Mouse (Mus musculus): ENCODE data around the gene Pde4c. TPM values are rescaled to one million over a fixed set of nuclear protein-coding genes. Genes with fewer than 3 reads are reported as not detected.
A peak's percentile ranks its signal among the peaks of the same experiment; 100 is the strongest.

Gene Pde4c
- polyA plus RNA-seq, 2 experiments, result 0.38 TPM; not detected in 1

DNA sequence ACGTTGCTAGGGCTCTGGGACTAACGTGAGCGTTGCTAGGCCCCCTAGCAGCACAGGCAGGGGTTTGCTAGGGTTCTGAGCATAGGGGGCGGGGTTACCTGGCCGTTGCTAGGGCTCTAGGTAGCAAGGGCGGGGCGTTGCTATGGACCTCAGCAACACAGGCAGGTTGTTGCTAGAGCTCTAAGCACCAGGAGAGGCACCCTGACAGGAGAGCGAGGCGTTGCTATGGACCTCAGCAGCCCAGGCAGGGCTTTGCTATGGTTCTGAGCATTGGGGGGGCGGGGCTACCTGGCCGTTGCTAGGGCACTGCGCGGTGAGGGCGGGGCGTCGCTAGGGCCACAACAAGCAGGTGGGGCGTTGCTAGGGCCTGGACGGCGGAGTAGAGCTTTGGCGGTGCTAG lies 69.2 kb downstream of the Pde4c start:
- DNase-seq (ENCODE audit: low spot score) (no peak), ATAC-seq (ENCODE audit: low FRiP score, low read depth) (peak; percentile 9)
- Histone ChIP-seq H3K4me2 (replicated peaks; ENCODE audit: low read depth, low read length, severe bottlenecking) (peak overlapping the region; percentile 85), H3K9me3 (ENCODE audit: control insufficient read depth, low read length) (no peaks in the 10 kb centered on the region), H3K4me3 (replicated peaks; ENCODE audit: low read length) (peak overlapping the region; percentile 74), H3K27ac (replicated peaks; ENCODE audit: low read depth, low read length) (peak overlapping the region; percentile 85), H3K27me3 (ENCODE audit: control insufficient read depth, insufficient read depth, low read length) (no peaks in the 10 kb centered on the region; the same call in 1 of the 2 replicates), H3K9ac (ENCODE audit: low read depth, low read length, severe bottlenecking) (peak overlapping the region; percentile 82), H3K36me3 (ENCODE audit: control insufficient read depth, insufficient read depth, low read length) (peaks cover 18% of the 10 kb centered on the region), H3K4me1 (ENCODE audit: control insufficient read depth, insufficient read depth, low read length) (peaks cover 23% of the 10 kb centered on the region)
- WGBS, result 0% methylated on average over 18 of the region's 20 CpGs
- no peak for TF ChIP-seq POLR2A (IDR thresholded peaks at IDR 0.05; ENCODE audit: borderline replicate concordance, extremely low read depth, insufficient read depth, insufficient read length)

- H3K9ac ChIP-seq (ENCODE audit: low read depth, low read length, severe bottlenecking), result no peak overlapping the region
- peaks cover 14% of the 10 kb centered on the region for H3K27me3 ChIP-seq (ENCODE audit: control insufficient read depth, insufficient read depth, low read length)
- no peak overlapping the region for H3K27ac ChIP-seq (replicated peaks; ENCODE audit: low read depth, low read length)
- peaks cover 26% of the 10 kb centered on the region for H3K4me1 ChIP-seq (ENCODE audit: control insufficient read depth, insufficient read depth, low read length)
- 87% methylated on average over 2 of the region's 2 CpGs for WGBS
- DNase-seq (ENCODE audit: low spot score) (no peak), ATAC-seq (ENCODE audit: low FRiP score, low read depth) (no peak)
- H3K4me2 ChIP-seq (replicated peaks; ENCODE audit: low read depth, low read length, severe bottlenecking), result no peak overlapping the region
- TF ChIP-seq POLR2A (IDR thresholded peaks at IDR 0.05; ENCODE audit: borderline replicate concordance, extremely low read depth, insufficient read depth, insufficient read length), result no peak
- H3K4me3 ChIP-seq (replicated peaks; ENCODE audit: low read length), result no peak overlapping the region
- H3K9me3 ChIP-seq (ENCODE audit: control insufficient read depth, low read length), result no peaks in the 10 kb centered on the region
- H3K36me3 ChIP-seq (ENCODE audit: control insufficient read depth, insufficient read depth, low read length), result peaks cover 5% of the 10 kb centered on the region; the same call in 1 of the 2 replicates
Measured at GRCm38 (mm10) chr8:70794215-70794614, 70.7 kb downstream of the Pde4c start.

DNA sequence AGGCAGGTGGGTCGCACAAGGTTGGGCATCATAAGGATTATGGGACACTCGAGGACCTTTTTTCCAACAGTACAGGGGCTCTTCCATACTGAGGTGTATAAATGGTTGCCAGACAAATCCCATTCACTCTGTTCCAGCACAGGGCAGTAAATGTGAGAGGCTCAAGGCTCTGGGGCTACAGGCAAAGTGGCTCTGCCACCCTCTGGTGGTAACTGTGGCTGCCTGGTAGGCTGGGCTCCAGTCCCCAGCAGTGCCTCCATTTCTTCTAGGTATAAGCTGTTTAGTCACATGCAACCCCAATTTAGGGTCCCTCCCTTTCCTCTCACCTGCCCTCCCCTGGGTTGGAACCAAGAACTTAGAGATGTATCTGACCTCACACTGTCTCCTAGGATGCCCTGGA lies 71.8 kb downstream of the Pde4c start:
- Histone ChIP-seq H3K9me3 (ENCODE audit: control insufficient read depth, low read length) (no peaks in the 10 kb centered on the region), H3K27me3 (ENCODE audit: control insufficient read depth, insufficient read depth, low read length) (peaks cover 21% of the 10 kb centered on the region), H3K9ac (ENCODE audit: low read depth, low read length, severe bottlenecking) (no peak overlapping the region), H3K4me2 (replicated peaks; ENCODE audit: low read depth, low read length, severe bottlenecking) (no peak overlapping the region), H3K27ac (replicated peaks; ENCODE audit: low read depth, low read length) (no peak overlapping the region), H3K36me3 (ENCODE audit: control insufficient read depth, insufficient read depth, low read length) (no peaks in the 10 kb centered on the region), H3K4me1 (ENCODE audit: control insufficient read depth, insufficient read depth, low read length) (peaks cover 25% of the 10 kb centered on the region), H3K4me3 (replicated peaks; ENCODE audit: low read length) (no peak overlapping the region)
- ATAC-seq (ENCODE audit: low FRiP score, low read depth) (no peak), DNase-seq (ENCODE audit: low spot score) (no peak)
- TF ChIP-seq POLR2A (IDR thresholded peaks at IDR 0.05; ENCODE audit: borderline replicate concordance, extremely low read depth, insufficient read depth, insufficient read length), result no peak
- WGBS, result 85% methylated on average over 2 of the region's 2 CpGs

DNA sequence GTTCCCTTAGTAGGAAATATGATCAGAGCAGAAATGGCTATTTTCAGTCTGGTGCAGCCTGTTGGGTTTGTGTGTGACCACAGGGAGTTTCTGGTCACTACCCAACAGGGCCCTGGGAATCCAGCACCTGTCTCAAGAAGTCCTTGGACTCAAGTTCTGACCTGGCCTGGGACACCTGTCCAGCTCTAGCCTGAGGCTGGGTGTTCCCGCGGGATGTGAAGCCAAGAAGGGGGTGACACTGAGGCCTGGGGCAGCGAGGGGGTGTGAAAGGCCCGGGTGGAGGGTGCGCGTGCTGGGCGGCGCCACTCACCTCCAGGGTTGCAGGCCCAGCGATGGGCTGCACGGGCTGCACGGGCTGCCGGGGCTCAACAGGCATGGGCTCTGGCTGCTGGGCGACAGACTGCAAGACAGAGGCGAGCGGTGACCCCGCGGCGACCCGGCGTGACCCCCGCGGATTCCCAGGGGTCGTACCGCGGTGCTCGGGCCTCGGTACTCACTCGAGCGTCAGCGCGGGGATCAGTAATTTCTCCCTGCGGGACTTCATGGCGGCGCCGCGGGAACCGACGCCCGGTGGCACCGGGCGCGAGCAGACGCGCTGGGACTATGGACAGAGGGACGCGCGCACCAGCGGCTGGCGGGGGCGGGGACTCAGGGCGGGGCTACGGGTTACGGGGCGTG lies 73.0 kb downstream of the Pde4c start:
- H3K9ac ChIP-seq (ENCODE audit: low read depth, low read length, severe bottlenecking), result peak overlapping the region; percentile 61
- H3K4me1 ChIP-seq (ENCODE audit: control insufficient read depth, insufficient read depth, low read length), result peaks cover 13% of the 10 kb centered on the region
- peaks cover 21% of the 10 kb centered on the region for H3K27me3 ChIP-seq (ENCODE audit: control insufficient read depth, insufficient read depth, low read length)
- H3K4me3 ChIP-seq (replicated peaks; ENCODE audit: low read length), result peak overlapping the region; percentile 54
- ATAC-seq (ENCODE audit: low FRiP score, low read depth), result no peak
- no peak overlapping the region for H3K27ac ChIP-seq (replicated peaks; ENCODE audit: low read depth, low read length)
- 3% methylated on average over 49 of the region's 54 CpGs for WGBS
- peak overlapping the region; percentile 93 for H3K4me2 ChIP-seq (replicated peaks; ENCODE audit: low read depth, low read length, severe bottlenecking)
- no peaks in the 10 kb centered on the region for H3K36me3 ChIP-seq (ENCODE audit: control insufficient read depth, insufficient read depth, low read length)
- TF ChIP-seq POLR2A (IDR thresholded peaks at IDR 0.05; ENCODE audit: borderline replicate concordance, extremely low read depth, insufficient read depth, insufficient read length), result no peak
- DNase-seq (ENCODE audit: low spot score), result no peak
- no peaks in the 10 kb centered on the region for H3K9me3 ChIP-seq (ENCODE audit: control insufficient read depth, low read length)

- peak; percentile 89 for ATAC-seq (ENCODE audit: low FRiP score, low read depth)
- peak overlapping the region; percentile 54 for H3K4me3 ChIP-seq (replicated peaks; ENCODE audit: low read length)
- H3K4me2 ChIP-seq (replicated peaks; ENCODE audit: low read depth, low read length, severe bottlenecking), result peak overlapping the region; percentile 93
- no peak overlapping the region for H3K27ac ChIP-seq (replicated peaks; ENCODE audit: low read depth, low read length)
- peak overlapping the region; percentile 45 for H3K9ac ChIP-seq (ENCODE audit: low read depth, low read length, severe bottlenecking)
- no peaks in the 10 kb centered on the region for H3K9me3 ChIP-seq (ENCODE audit: control insufficient read depth, low read length)
- peaks cover 21% of the 10 kb centered on the region for H3K27me3 ChIP-seq (ENCODE audit: control insufficient read depth, insufficient read depth, low read length)
- peaks cover 10% of the 10 kb centered on the region for H3K4me1 ChIP-seq (ENCODE audit: control insufficient read depth, insufficient read depth, low read length)
- peak; percentile 96 for DNase-seq (ENCODE audit: low spot score)
- no peaks in the 10 kb centered on the region for H3K36me3 ChIP-seq (ENCODE audit: control insufficient read depth, insufficient read depth, low read length)
- WGBS, result 1% methylated on average over 54 of the region's 57 CpGs
- no peak for TF ChIP-seq POLR2A (IDR thresholded peaks at IDR 0.05; ENCODE audit: borderline replicate concordance, extremely low read depth, insufficient read depth, insufficient read length)
Measured at GRCm38 (mm10) chr8:70797081-70798070, 73.9 kb downstream of the Pde4c start.

Data from limb, embryonic 14.5 days (tissue).